Mouse (Mus musculus): ENCODE data around the gene Foxi1. TPM values are rescaled to one million over a fixed set of nuclear protein-coding genes. Genes with fewer than 3 reads are reported as not detected.

Gene Foxi1
- total RNA-seq (2012; rRNA removed), result not detected in 2 replicates
- total RNA-seq (2014; rRNA removed), result not detected in 2 replicates
- polyA plus RNA-seq (2012; ENCODE audit: insufficient read length, low read depth), result not detected in 2 replicates

DNA sequence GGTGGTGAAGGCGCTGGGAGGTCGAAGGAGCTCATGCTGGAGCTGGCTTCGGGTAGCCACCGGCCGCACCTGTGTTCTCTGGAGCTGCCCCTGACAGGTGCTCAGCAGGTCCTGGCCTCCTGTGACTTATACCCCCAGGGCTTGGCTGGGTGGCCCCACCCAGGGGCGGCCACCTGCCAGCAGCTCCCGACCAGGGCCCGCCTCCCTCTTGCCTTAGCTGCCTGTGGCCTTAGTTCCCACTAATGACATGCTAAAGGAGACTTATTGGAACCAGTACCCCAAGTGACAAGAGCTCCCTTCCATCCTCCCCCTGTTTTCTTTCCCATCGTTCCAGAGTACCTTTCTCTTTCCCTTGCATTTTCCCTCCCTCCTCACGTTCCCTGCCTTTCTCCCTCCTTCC, at the start of gene Foxi1:
Gene Foxi1 (minus strand): TSS at position 101 of the 400 bp plus-strand sequence.
- no peak within 1 kb of the TSS for H3K4me2 ChIP-seq (ENCODE audit: insufficient read depth, low read depth, poor library complexity, severe bottlenecking)
- no peak within 1 kb of the TSS for H3K4me3 ChIP-seq (replicated peaks in 1 of 3; ENCODE audit: low read depth in 2 of 3, low read length in 2 of 3, poor library complexity in 1 of 3)
- peaks cover 10 to 16% of the 10 kb centered on the region in 2 experiments for H3K4me1 ChIP-seq (ENCODE audit: control insufficient read depth in 1 of 2, insufficient read depth in 2 of 2)
- H3K9ac ChIP-seq (ENCODE audit: insufficient read depth, low read depth), result no peak within 1 kb of the TSS
- no peak within 1 kb of the TSS for H3K27ac ChIP-seq (ENCODE audit: insufficient read depth, low read depth)
- DNase-seq (ENCODE audit: extremely low read depth), result no peak
- dilution Hi-C loops (cut with MboI; ENCODE audit: extremely low pct_ligation_motif_present, extremely low pct_unique_long_range_greater_than_20kb, low sequenced_read_pairs) (no loop called here), in situ Hi-C loops (cut with MboI; ENCODE audit: low pct_ligation_motif_present, low pct_unique_long_range_greater_than_20kb, low sequenced_read_pairs) (loop anchor here (25.0 kb wide), 1 partner anchor 246 kb away; the partner anchor contains the start of gene Kcnmb1)
- H3K27me3 ChIP-seq (replicated peaks), result peaks cover 2% of the 10 kb centered on the region
- no peaks in the 10 kb centered on the region for H3K79me2 ChIP-seq (replicated peaks; ENCODE audit: control insufficient read depth, extremely low read depth, insufficient read depth, poor library complexity, severe bottlenecking)
- no peaks in the 10 kb centered on the region for H3K36me3 ChIP-seq (replicated peaks in 1 of 2; ENCODE audit: control insufficient read depth in 1 of 2, insufficient read depth in 1 of 2, low read length in 1 of 2)
- no peaks in the 10 kb centered on the region for H3K9me3 ChIP-seq (replicated peaks; ENCODE audit: low read length)
- no peak for TF ChIP-seq TBP (conservative IDR thresholded peaks at IDR 0.05; ENCODE audit: low read depth, low read length)
- TF ChIP-seq MAFK (IDR thresholded peaks at IDR 0.05; ENCODE audit: insufficient replicate concordance, low read length), result no peak
- no peak for TF ChIP-seq SMC3 (IDR thresholded peaks at IDR 0.05; ENCODE audit: low read depth, low read length)
- no peak for TF ChIP-seq TCF12 (IDR thresholded peaks at IDR 0.05; ENCODE audit: low read depth, low read length)
- TF ChIP-seq POLR2A (IDR thresholded peaks at IDR 0.05; ENCODE audit: low read depth, low read length), result no peak
- TF ChIP-seq ZC3H11A (IDR thresholded peaks at IDR 0.05; ENCODE audit: low read depth, low read length), result no peak
- no peak for TF ChIP-seq ELF1 (IDR thresholded peaks at IDR 0.05; ENCODE audit: low read depth, low read length)
- TF ChIP-seq MAZ (IDR thresholded peaks at IDR 0.05; ENCODE audit: low read depth, low read length), result no peak
- no peak for TF ChIP-seq CHD1 (IDR thresholded peaks at IDR 0.05; ENCODE audit: low read depth, low read length)

DNA sequence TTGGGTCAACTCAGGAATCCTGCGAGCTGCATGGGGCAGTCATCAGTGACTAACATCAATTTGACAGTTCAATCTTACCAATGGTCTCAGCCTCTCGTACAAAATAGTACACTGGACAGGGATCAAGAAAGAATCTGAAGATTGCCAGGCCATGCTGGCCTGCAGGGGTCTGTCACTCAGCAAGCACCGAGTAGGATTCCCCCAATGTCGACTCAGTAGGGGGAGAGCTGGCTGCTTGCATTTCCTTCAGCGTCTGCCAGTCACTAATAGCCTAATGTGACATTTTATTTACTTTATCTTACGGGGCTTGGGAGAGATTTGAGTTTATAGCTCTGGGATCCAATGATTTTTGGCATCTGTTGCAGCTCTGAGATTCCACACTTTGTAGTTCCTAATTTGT, 35.1 kb upstream of the Foxi1 start:
- no peak for DNase-seq (ENCODE audit: extremely low read depth)
- dilution Hi-C loops (cut with MboI; ENCODE audit: extremely low pct_ligation_motif_present, extremely low pct_unique_long_range_greater_than_20kb, low sequenced_read_pairs) (no loop called here), in situ Hi-C loops (cut with MboI; ENCODE audit: low pct_ligation_motif_present, low pct_unique_long_range_greater_than_20kb, low sequenced_read_pairs) (loop anchor here (25.0 kb wide), 1 partner anchor 569 kb away; no protein-coding TSS in a partner anchor)
- H3K4me3 ChIP-seq (replicated peaks in 1 of 3; ENCODE audit: low read depth in 2 of 3, low read length in 2 of 3, poor library complexity in 1 of 3), result no peak overlapping the region
- H3K9ac ChIP-seq (ENCODE audit: insufficient read depth, low read depth), result no peak overlapping the region
- no peaks in the 10 kb centered on the region for H3K79me2 ChIP-seq (replicated peaks; ENCODE audit: control insufficient read depth, extremely low read depth, insufficient read depth, poor library complexity, severe bottlenecking)
- H3K36me3 ChIP-seq (replicated peaks in 1 of 2; ENCODE audit: control insufficient read depth in 1 of 2, insufficient read depth in 1 of 2, low read length in 1 of 2), result peaks cover 83 to 98% of the 10 kb centered on the region in 2 experiments
- peaks cover 22% of the 10 kb centered on the region for H3K9me3 ChIP-seq (replicated peaks; ENCODE audit: low read length)
- H3K27ac ChIP-seq (ENCODE audit: insufficient read depth, low read depth), result no peak overlapping the region
- no peak overlapping the region for H3K4me2 ChIP-seq (ENCODE audit: insufficient read depth, low read depth, poor library complexity, severe bottlenecking)
- H3K4me1 ChIP-seq (ENCODE audit: control insufficient read depth in 1 of 2, insufficient read depth in 2 of 2), result no peaks in the 10 kb centered on the region
- TF ChIP-seq NRF1 (IDR thresholded peaks at IDR 0.05; ENCODE audit: low read depth, low read length) (no peak), KAT2A (IDR thresholded peaks at IDR 0.05; ENCODE audit: insufficient replicate concordance, low read length) (no peak), MEF2A (IDR thresholded peaks at IDR 0.05; ENCODE audit: borderline replicate concordance, low read depth, low read length) (no peak)
- H3K27me3 ChIP-seq (replicated peaks), result no peaks in the 10 kb centered on the region

DNA sequence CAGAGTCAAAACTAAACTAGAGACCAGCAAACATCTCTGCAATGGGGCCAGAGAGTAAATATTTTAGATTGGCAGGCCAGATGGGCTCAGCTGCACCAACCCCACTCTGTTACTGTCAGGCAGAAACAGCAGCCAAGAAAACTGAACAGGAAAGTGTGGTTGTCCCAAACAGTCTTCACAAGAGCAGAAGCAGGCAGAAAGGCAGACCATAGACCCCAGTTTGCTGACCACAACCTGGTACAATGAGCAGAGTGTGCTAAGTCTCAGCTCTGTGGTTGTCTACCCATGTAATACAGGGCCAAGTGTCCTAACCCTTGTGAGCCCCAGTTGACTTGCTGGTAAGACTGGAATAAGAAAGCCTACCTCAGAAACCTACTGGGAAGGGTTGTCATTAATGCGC, 32.4 kb upstream of the Foxi1 start:
- no peak for DNase-seq (ENCODE audit: extremely low read depth)
- H3K36me3 ChIP-seq (replicated peaks in 1 of 2; ENCODE audit: control insufficient read depth in 1 of 2, insufficient read depth in 1 of 2, low read length in 1 of 2), result peaks cover 87 to 100% of the 10 kb centered on the region in 2 experiments

More for the DNA sequence above, 32.4 kb upstream of the Foxi1 start:
- Histone ChIP-seq H3K9ac (ENCODE audit: insufficient read depth, low read depth) (no peak overlapping the region), H3K27ac (ENCODE audit: insufficient read depth, low read depth) (no peak overlapping the region), H3K27me3 (replicated peaks) (no peaks in the 10 kb centered on the region), H3K9me3 (replicated peaks; ENCODE audit: low read length) (peaks cover 22% of the 10 kb centered on the region), H3K4me3 (replicated peaks in 1 of 3; ENCODE audit: low read depth in 2 of 3, low read length in 2 of 3, poor library complexity in 1 of 3) (no peak overlapping the region), H3K4me1 (ENCODE audit: control insufficient read depth in 1 of 2, insufficient read depth in 2 of 2) (no peaks in the 10 kb centered on the region), H3K79me2 (replicated peaks; ENCODE audit: control insufficient read depth, extremely low read depth, insufficient read depth, poor library complexity, severe bottlenecking) (no peaks in the 10 kb centered on the region), H3K4me2 (ENCODE audit: insufficient read depth, low read depth, poor library complexity, severe bottlenecking) (no peak overlapping the region)
- dilution Hi-C loops (cut with MboI; ENCODE audit: extremely low pct_ligation_motif_present, extremely low pct_unique_long_range_greater_than_20kb, low sequenced_read_pairs), result no loop called here
- in situ Hi-C loops (cut with MboI; ENCODE audit: low pct_ligation_motif_present, low pct_unique_long_range_greater_than_20kb, low sequenced_read_pairs), result loop anchor here (25.0 kb wide), 1 partner anchor 572 kb away; no protein-coding TSS in a partner anchor
- TF ChIP-seq TCF12 (IDR thresholded peaks at IDR 0.05; ENCODE audit: low read depth, low read length), result no peak
- TF ChIP-seq BHLHE40 (IDR thresholded peaks at IDR 0.05; ENCODE audit: low read depth, low read length), result no peak
